Mouse (Mus musculus) forelimb bud, embryonic 11.5 days (tissue): ENCODE results near the gene Six4.
"Not testable (repeated sequence)": the region's sequence is repeated elsewhere in the genome, so short reads cannot be mapped to it uniquely, and the experiment has no call there.

Experiments
- DNase-seq: peaks from one replicate; pipeline ENCODE4 v3.0.0-alpha.2; 2012; ENCODE audit warnings: low read depth, low spot score

Six4 gene

DNA sequence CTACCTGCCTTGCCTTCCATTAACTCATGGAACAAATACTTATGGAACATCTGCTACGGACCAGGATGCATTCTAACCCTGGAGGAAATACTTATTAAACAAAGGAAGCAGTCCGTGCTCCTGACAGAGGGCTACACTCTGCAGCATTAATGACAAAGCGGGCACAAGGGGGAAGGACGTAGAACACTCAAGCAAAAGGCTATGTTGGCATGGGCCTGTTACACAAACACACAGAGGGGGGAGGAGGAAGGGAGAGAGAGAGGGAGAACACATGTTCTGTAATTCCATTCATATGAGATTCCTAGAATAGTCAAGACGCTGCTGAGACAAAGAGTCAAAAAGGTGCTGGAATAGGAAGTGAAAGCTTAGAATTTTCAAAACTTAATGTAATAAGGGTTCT is 24.8 kb downstream of the Six4 start:
- no peak for DNase-seq

- no peak for DNase-seq
Measured at GRCm38 (mm10) chr12:73087086-73087485, 26.2 kb downstream of the Six4 start.

DNA sequence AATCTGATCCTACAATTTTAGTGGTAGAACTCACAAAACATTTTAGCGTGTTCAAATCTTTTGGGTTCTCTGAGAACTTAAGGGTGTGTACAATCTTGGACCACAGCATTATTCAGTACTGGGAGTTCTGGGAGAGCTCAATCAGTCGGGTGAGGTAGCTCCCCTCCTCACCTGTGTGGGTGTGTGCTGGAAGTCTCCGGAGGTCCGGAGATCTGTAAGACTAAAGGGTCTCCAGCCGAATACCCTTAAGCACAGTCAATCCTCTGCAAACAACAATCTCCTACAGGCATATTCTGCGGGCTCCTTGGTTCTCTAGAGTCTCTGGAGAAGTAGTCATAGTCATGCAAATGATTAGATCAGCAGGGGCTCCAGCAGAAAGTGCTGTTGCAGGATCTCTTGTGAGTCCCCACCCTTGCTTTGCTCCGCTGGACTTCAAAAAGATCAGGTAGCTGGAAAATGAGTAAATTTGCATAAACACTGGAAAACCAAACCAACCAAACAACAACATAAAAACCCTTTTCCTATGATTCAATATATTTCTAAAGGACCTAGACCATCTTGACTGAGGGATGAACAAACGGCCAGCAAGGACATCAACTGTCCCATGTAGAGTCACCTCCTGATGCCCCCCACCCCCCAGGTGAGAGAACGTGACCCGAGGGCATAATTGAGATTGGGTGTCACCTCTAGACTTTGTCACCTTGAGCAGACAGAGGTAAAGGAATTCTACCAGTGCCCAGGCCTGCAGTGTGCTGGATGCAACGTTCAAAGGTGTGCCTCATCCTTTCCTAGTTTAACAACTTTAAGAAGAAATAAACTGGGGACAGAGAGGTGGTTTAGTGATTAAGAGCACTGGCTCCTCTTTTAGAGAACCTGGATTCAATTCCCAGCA is 27.3 kb downstream of the Six4 start:
- no peak for DNase-seq

DNA sequence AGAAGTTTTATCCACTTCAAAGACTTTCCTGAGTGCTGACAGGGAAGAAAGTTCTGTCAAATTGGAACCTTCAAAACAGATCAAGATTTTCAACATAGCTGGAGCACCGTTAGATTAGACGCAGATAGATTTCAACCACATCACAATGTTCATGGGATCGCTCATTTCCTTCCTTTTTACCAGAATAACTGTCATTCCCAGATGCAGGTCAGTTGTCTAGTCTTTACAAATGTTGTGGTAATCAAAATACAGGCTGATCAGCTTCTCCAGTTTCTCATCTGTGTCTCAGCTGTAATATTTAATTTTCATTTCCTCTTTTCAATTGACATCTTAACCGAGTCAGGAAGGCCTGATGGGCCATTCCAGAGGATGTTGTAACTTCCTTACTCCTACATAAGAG is 29.5 kb downstream of the Six4 start:
- no peak for DNase-seq

GRCm38 (mm10) chr12:73081828-73082227 is 31.4 kb downstream of the Six4 start:
- DNase-seq, result not testable (repeated sequence)

DNA sequence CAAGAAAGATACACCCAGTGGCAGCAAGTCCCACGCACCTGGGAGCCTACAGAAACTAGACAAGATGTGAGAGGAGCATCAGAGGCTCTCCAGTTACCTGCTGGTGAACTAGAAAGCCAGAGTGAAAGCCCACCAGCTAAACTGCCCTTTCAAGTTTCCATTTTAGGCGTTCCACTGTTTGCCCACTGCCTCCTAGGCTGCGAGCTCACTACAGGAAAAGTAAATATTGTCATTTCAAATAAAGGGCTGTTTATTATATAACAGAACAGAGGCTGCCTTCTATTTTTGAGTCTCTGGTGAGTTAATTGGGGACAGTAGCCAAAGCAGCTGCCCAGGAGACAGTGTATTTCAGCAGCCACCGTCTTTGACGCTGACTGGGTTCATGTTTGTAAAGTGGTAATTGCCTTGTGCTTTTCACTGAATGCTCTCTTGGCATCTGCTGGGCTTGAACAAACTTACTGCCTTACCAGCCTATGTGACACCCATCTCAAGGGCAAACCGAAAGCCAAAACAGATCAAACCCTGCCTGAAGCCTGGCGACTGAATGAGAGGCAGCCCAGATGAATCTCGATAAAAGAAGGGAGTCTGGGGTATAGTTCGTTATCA is 52.3 kb downstream of the Six4 start:
- no peak for DNase-seq

GRCm38 (mm10) chr12:73057492-73057891 is 55.8 kb downstream of the Six4 start:
- no peak for DNase-seq

DNA sequence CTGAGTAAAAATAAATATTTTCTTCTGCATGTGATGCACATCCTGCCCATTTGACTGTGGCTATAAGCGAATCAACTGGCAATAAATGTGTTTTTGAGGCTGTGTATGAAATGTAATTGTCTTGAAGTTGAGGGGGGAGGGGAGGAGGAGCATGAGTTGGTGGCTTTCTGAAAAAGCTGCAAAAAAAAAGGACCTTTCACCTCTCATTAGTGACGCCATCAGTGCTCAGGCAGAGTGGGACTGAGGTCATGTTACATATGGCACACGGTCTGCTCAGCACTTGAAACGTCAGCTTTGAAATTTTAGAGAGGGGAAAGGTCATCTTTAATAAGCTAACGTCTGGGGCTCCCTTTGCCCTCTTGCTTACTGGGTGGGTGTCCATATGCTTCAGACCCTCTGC is 57.8 kb downstream of the Six4 start:
- DNase-seq, result no peak

DNA sequence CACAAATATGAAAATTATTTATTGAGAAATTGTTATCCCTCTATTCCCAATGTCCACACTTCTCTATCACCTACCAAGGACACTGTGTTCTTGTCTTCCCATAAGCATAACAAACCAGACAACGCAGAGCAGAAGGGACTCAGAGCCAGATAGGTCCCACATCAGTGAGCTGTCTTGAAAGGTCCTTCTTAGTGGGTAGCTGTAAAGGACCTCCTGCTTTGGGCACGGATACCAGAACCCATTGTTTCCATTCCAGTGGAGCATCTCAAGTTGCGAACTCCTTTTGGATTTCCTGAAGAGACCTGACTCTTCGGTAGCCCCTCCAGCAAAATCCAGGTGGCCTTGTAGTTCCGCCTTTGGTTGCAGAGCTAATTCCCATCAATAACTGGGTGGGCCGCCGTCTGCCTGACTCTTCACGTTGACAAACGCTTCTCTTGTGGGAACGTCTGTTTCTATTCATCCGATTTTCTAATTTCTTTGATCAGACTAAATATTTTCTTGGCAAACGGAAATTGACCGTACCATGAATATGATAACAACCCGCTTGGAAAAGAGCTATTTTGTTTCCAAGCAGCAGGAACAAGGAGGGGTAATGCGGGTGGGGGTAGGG is 58.6 kb downstream of the Six4 start:
- no peak for DNase-seq

- no peak for DNase-seq
Measured at GRCm38 (mm10) chr12:73053668-73054241, 59.5 kb downstream of the Six4 start, which contains the start of gene Six1. Gene Six1, minus strand, starts transcription at chr12:73053887.

DNA sequence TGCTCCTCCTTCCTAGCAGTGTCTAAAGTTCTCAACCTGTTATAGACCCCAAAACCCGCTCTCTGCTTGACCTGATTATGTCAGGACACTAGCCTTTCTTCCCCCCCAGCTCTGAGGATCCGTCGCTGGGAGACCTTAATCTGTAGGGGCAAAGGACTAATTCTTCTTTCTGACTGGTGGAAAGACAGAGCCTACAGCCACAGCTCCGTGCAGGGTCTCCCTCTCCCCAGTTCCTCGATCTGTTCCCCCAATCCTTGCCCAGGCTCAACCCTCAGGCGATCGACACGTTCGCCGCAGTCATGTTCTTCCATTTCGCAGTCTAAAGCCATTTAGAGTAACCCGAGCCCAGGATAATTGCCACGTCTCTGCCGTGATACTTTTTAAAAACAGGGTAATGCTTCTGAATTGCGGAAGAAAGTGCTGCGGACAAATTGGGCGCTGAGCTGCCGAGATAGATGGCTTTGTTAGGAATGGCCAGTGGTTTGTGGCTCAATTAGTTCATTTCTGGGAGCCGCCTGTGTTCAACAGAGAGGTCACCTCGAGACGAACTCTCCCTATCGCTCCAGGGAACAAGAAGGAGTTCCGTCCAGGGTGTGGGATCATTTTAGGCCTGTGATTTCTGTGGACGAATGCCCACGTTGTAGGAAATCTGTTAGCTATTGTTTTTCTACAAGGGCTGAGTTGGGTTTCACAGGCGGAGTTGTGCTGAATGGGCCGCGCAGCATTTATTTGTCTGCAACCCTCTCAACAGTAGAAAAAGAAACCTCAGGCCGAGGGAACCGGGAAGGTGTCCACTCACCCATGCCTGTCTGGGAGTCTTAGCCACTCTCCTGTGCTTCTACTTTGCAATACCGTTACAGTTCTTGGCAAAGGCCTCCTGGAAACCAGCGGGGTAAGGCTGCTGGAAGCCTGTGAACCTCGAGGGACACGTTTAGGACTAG is 60.3 kb downstream of the Six4 start:
- no peak for DNase-seq

DNA sequence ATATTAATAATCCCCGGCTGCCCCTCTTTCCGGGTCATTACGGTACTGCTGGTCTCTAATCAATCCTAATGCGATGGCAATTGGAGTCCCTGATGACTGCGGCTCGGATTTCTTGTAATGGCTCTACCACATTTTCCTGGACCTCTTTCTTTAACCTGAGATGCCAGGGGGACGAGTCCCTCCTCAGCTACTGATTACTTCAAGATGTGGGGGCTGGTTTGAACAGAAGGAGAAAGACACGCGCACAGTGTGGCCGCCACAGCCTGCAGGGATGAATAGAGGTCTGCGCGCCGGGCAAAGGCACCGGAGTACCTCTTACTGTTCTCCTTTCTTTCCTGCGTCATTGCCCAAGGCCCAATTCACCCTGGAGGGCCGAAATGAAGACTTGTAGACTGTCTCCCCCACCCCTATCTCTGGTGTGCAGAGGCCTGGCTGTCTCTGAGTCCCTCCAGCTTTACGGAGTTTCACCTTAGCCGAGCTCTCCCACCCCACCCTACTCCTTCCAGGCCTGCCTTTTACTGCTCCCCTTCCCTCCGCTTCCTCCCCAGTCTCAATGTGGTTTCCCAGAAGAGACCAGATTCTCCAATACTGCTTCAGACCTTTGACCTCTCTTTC is 61.1 kb downstream of the Six4 start:
- DNase-seq, result peak; percentile 88

DNA sequence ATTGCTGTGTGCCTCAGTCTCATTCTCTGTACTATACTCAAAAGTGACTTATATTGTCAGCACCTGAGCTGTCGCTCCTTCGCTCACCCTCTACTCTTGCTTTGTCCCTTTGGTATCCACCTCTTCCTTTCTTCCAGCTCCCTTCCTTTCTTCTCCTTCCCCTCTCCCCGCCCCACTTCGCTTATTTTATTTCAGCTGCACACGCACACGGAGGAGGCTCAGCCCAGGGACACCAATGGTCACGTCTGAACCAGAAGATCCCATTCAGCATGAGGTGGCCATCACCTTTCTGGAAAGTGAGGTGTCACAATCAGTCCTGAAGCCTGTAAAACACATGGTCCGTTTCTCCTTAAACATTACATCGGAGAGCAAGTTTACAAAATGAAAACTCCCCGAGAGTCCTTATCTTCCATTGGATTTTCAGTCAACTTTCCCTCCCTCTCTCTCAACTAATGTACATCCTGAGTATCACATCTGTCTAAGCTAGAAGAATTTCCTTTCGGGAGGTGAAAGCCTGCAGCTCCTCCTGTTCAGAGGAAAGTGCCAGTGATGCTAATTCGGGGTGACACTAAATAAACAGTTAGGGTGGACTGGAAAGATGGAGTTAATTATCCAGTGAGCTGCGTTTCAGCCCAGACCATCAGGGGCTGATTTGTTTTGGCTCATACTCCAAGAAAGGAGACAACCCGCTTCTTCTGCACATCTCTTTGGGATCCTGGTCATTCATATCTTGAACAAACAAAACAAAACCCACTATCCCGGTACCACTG is 62.3 kb downstream of the Six4 start:
- DNase-seq, result no peak

- no peak for DNase-seq
Measured at GRCm38 (mm10) chr12:73050305-73050704, 63.0 kb downstream of the Six4 start.
